Mouse (Mus musculus) retina, embryonic 14.5 days (tissue): ENCODE measurements at regions not wholly inside any gene's neighbourhood (a gene's known extent, or its start where the extent isn't known, plus 50 kb on each side); places are given as distances from the start of the nearest gene placed in this dataset.

Experiments
- DNase-seq: peaks from one replicate; pipeline ENCODE4 v3.0.0-alpha.2; 2015; ENCODE audit warnings: low spot score

- no peak for DNase-seq
These were observed 88.0 kb downstream of the Tent5c start for GRCm38 (mm10) chr3:100401080-100401479.

GRCm38 (mm10) chr3:100397491-100397890, 91.6 kb downstream of the Tent5c start:
- no peak for DNase-seq

GRCm38 (mm10) chr3:100394911-100395604, 94.1 kb downstream of the Tent5c start:
- DNase-seq: no peak

GRCm38 (mm10) chr3:100393956-100394355, 95.2 kb downstream of the Tent5c start:
- DNase-seq: no peak

GRCm38 (mm10) chr3:100382181-100382580, 106.9 kb downstream of the Tent5c start:
- no peak for DNase-seq

- no peak for DNase-seq
These were observed 107.8 kb downstream of the Tent5c start for GRCm38 (mm10) chr3:100381363-100381762.

- no peak for DNase-seq
These were observed 113.0 kb downstream of the Tent5c start for GRCm38 (mm10) chr3:100376162-100376561.

GRCm38 (mm10) chr3:100366884-100367840, 122.0 kb downstream of the Tent5c start:
- DNase-seq: no peak

- no peak for DNase-seq
These were observed 122.7 kb downstream of the Tent5c start for GRCm38 (mm10) chr3:100366447-100366846.

- DNase-seq: no peak
These were observed 123.7 kb downstream of the Tent5c start for GRCm38 (mm10) chr3:100365354-100365945.

GRCm38 (mm10) chr3:100364706-100365105, 124.4 kb downstream of the Tent5c start:
- DNase-seq: no peak

GRCm38 (mm10) chr3:100362983-100363382, 126.1 kb downstream of the Tent5c start:
- no peak for DNase-seq

- DNase-seq: no peak
These were observed 129.1 kb downstream of the Tent5c start for GRCm38 (mm10) chr3:100360019-100360418.

GRCm38 (mm10) chr3:100359036-100359435, 130.1 kb downstream of the Tent5c start:
- DNase-seq: peak; percentile 77

- DNase-seq: no peak
These were observed 155.6 kb downstream of the Tent5c start for GRCm38 (mm10) chr3:100333478-100333877.

GRCm38 (mm10) chr3:100318357-100318756, 156.2 kb upstream of the Wdr3 start:
- no peak for DNase-seq

- no peak for DNase-seq
These were observed 125.6 kb upstream of the Wdr3 start for GRCm38 (mm10) chr3:100287818-100288217.

- DNase-seq: no peak
These were observed 104.8 kb upstream of the Wdr3 start for GRCm38 (mm10) chr3:100266976-100267375.

GRCm38 (mm10) chr3:100264991-100265390, 102.8 kb upstream of the Wdr3 start:
- DNase-seq: no peak
